Mouse (Mus musculus) thymus, postnatal 25 days (tissue): ENCODE results near the gene Slc17a3.
A peak's percentile ranks its signal among the peaks of the same experiment; 100 is the strongest.

Source experiments
- DNase-seq: peaks from one replicate; pipeline ENCODE4 v3.0.0; 2022

Slc17a3 gene

GRCm38 (mm10) chr13:23879106-23879505 is 39.9 kb downstream of the Slc17a3 start:
- DNase-seq = no peak

- DNase-seq = no peak
Observed at GRCm38 (mm10) chr13:23879636-23880035, 40.4 kb downstream of the Slc17a3 start.

GRCm38 (mm10) chr13:23885540-23885939 is 46.3 kb downstream of the Slc17a3 start:
- DNase-seq = peak; percentile 41

GRCm38 (mm10) chr13:23887026-23887725 is 47.9 kb downstream of the Slc17a3 start:
- DNase-seq = no peak

GRCm38 (mm10) chr13:23889011-23889605 is 49.9 kb downstream of the Slc17a3 start:
- no peak for DNase-seq

GRCm38 (mm10) chr13:23892592-23893268 is 53.5 kb downstream of the Slc17a3 start:
- no peak for DNase-seq

- DNase-seq = no peak
Observed at GRCm38 (mm10) chr13:23893269-23893593, 54.0 kb downstream of the Slc17a3 start.

GRCm38 (mm10) chr13:23898242-23898641 is 59.0 kb downstream of the Slc17a3 start:
- DNase-seq = peak; percentile 11

GRCm38 (mm10) chr13:23906906-23907305 is 67.7 kb downstream of the Slc17a3 start:
- no peak for DNase-seq

- no peak for DNase-seq
Observed at GRCm38 (mm10) chr13:23910121-23910520, 70.9 kb downstream of the Slc17a3 start.
